Mouse (Mus musculus): ENCODE measurements at regions not wholly inside any gene's neighbourhood (a gene's known extent, or its start where the extent isn't known, plus 50 kb on each side); places are given as distances from the start of the nearest gene placed in this dataset.

GRCm38 (mm10) chr13:116243272-116243784 is 66.2 kb downstream of the Isl1 start:
- Histone ChIP-seq H3K4me1 (ENCODE audit: insufficient read depth, low read length) (no peaks in the 10 kb centered on the region), H3K9ac (replicated peaks; ENCODE audit: low read length) (no peak overlapping the region), H3K9me3 (ENCODE audit: low read length) (no peaks in the 10 kb centered on the region), H3K36me3 (ENCODE audit: insufficient read depth, low read length) (no peaks in the 10 kb centered on the region), H3K27me3 (ENCODE audit: insufficient read depth, low read length) (no peaks in the 10 kb centered on the region), H3K4me3 (ENCODE audit: low read length) (no peak overlapping the region), H3K4me2 (replicated peaks; ENCODE audit: low read depth, low read length) (no peak overlapping the region), H3K27ac (ENCODE audit: low read length) (no peak overlapping the region)
- 81% methylated on average over 11 of the region's 11 CpGs for WGBS
- ATAC-seq (ENCODE audit: low FRiP score, low TSS enrichment), result no peak

- no peak for ATAC-seq (ENCODE audit: low FRiP score, low TSS enrichment)
- Histone ChIP-seq H3K27ac (ENCODE audit: low read length) (no peak overlapping the region), H3K27me3 (ENCODE audit: insufficient read depth, low read length) (no peaks in the 10 kb centered on the region), H3K36me3 (ENCODE audit: insufficient read depth, low read length) (no peaks in the 10 kb centered on the region), H3K9ac (replicated peaks; ENCODE audit: low read length) (no peak overlapping the region), H3K9me3 (ENCODE audit: low read length) (no peaks in the 10 kb centered on the region), H3K4me3 (ENCODE audit: low read length) (no peak overlapping the region), H3K4me1 (ENCODE audit: insufficient read depth, low read length) (no peaks in the 10 kb centered on the region), H3K4me2 (replicated peaks; ENCODE audit: low read depth, low read length) (no peak overlapping the region)
- WGBS, result 29% methylated on average over 3 of the region's 3 CpGs
Measured at GRCm38 (mm10) chr13:116215101-116215500, 94.4 kb downstream of the Isl1 start.

- H3K9ac ChIP-seq (replicated peaks; ENCODE audit: low read length), result no peak overlapping the region
- H3K4me3 ChIP-seq (ENCODE audit: low read length), result no peak overlapping the region
- H3K4me1 ChIP-seq (ENCODE audit: insufficient read depth, low read length), result no peaks in the 10 kb centered on the region
- no peaks in the 10 kb centered on the region for H3K36me3 ChIP-seq (ENCODE audit: insufficient read depth, low read length)
- no peak for ATAC-seq (ENCODE audit: low FRiP score, low TSS enrichment)
- no peaks in the 10 kb centered on the region for H3K27me3 ChIP-seq (ENCODE audit: insufficient read depth, low read length)
- no peak overlapping the region for H3K27ac ChIP-seq (ENCODE audit: low read length)
- H3K9me3 ChIP-seq (ENCODE audit: low read length), result no peaks in the 10 kb centered on the region
- 28% methylated on average over 6 of the region's 6 CpGs for WGBS
- H3K4me2 ChIP-seq (replicated peaks; ENCODE audit: low read depth, low read length), result no peak overlapping the region
Measured at GRCm38 (mm10) chr13:116213843-116214829, 95.4 kb downstream of the Isl1 start.

- WGBS, result 3% methylated on average over 11 of the region's 11 CpGs
- Histone ChIP-seq H3K36me3 (ENCODE audit: insufficient read depth, low read length) (no peaks in the 10 kb centered on the region), H3K27me3 (ENCODE audit: insufficient read depth, low read length) (no peaks in the 10 kb centered on the region), H3K4me2 (replicated peaks; ENCODE audit: low read depth, low read length) (peak overlapping the region; percentile 52), H3K9me3 (ENCODE audit: low read length) (no peaks in the 10 kb centered on the region), H3K9ac (replicated peaks; ENCODE audit: low read length) (peak overlapping the region; percentile 43), H3K4me1 (ENCODE audit: insufficient read depth, low read length) (no peaks in the 10 kb centered on the region), H3K27ac (ENCODE audit: low read length) (no peak overlapping the region), H3K4me3 (ENCODE audit: low read length) (peak overlapping the region; percentile 28)
- ATAC-seq (ENCODE audit: low FRiP score, low TSS enrichment), result peak; percentile 98
Measured at GRCm38 (mm10) chr13:116201177-116201920, 108.1 kb downstream of the Isl1 start.

- Histone ChIP-seq H3K4me3 (ENCODE audit: low read length) (no peak overlapping the region), H3K4me2 (replicated peaks; ENCODE audit: low read depth, low read length) (no peak overlapping the region), H3K36me3 (ENCODE audit: insufficient read depth, low read length) (no peaks in the 10 kb centered on the region), H3K9me3 (ENCODE audit: low read length) (no peaks in the 10 kb centered on the region), H3K4me1 (ENCODE audit: insufficient read depth, low read length) (no peaks in the 10 kb centered on the region), H3K9ac (replicated peaks; ENCODE audit: low read length) (no peak overlapping the region), H3K27ac (ENCODE audit: low read length) (no peak overlapping the region), H3K27me3 (ENCODE audit: insufficient read depth, low read length) (no peaks in the 10 kb centered on the region)
- ATAC-seq (ENCODE audit: low FRiP score, low TSS enrichment), result no peak
- WGBS, result 58% methylated on average over 7 of the region's 7 CpGs
Measured at GRCm38 (mm10) chr13:116187059-116187458, 122.4 kb downstream of the Isl1 start.

- H3K9ac ChIP-seq (replicated peaks; ENCODE audit: low read length), result no peak overlapping the region
- H3K4me2 ChIP-seq (replicated peaks; ENCODE audit: low read depth, low read length), result no peak overlapping the region
- H3K4me1 ChIP-seq (ENCODE audit: insufficient read depth, low read length), result no peaks in the 10 kb centered on the region
- H3K27me3 ChIP-seq (ENCODE audit: insufficient read depth, low read length), result no peaks in the 10 kb centered on the region
- H3K27ac ChIP-seq (ENCODE audit: low read length), result no peak overlapping the region
- no peak for ATAC-seq (ENCODE audit: low FRiP score, low TSS enrichment)
- H3K9me3 ChIP-seq (ENCODE audit: low read length), result no peaks in the 10 kb centered on the region
- no peaks in the 10 kb centered on the region for H3K36me3 ChIP-seq (ENCODE audit: insufficient read depth, low read length)
- 89% methylated on average over 3 of the region's 3 CpGs for WGBS
- no peak overlapping the region for H3K4me3 ChIP-seq (ENCODE audit: low read length)
Measured at GRCm38 (mm10) chr13:116177781-116178180, 131.7 kb downstream of the Isl1 start.

GRCm38 (mm10) chr13:116174976-116175375 is 134.5 kb downstream of the Isl1 start:
- Histone ChIP-seq H3K27ac (ENCODE audit: low read length) (no peak overlapping the region), H3K9me3 (ENCODE audit: low read length) (no peaks in the 10 kb centered on the region), H3K27me3 (ENCODE audit: insufficient read depth, low read length) (no peaks in the 10 kb centered on the region), H3K4me1 (ENCODE audit: insufficient read depth, low read length) (no peaks in the 10 kb centered on the region), H3K36me3 (ENCODE audit: insufficient read depth, low read length) (no peaks in the 10 kb centered on the region), H3K4me3 (ENCODE audit: low read length) (no peak overlapping the region), H3K4me2 (replicated peaks; ENCODE audit: low read depth, low read length) (no peak overlapping the region), H3K9ac (replicated peaks; ENCODE audit: low read length) (no peak overlapping the region)
- ATAC-seq (ENCODE audit: low FRiP score, low TSS enrichment), result no peak
- WGBS, result 24% methylated on average over 3 of the region's 3 CpGs

- 32% methylated on average over 2 of the region's 2 CpGs for WGBS
- Histone ChIP-seq H3K27ac (ENCODE audit: low read length) (no peak overlapping the region), H3K36me3 (ENCODE audit: insufficient read depth, low read length) (no peaks in the 10 kb centered on the region), H3K4me3 (ENCODE audit: low read length) (no peak overlapping the region), H3K4me1 (ENCODE audit: insufficient read depth, low read length) (no peaks in the 10 kb centered on the region), H3K27me3 (ENCODE audit: insufficient read depth, low read length) (no peaks in the 10 kb centered on the region), H3K9me3 (ENCODE audit: low read length) (no peaks in the 10 kb centered on the region), H3K4me2 (replicated peaks; ENCODE audit: low read depth, low read length) (no peak overlapping the region), H3K9ac (replicated peaks; ENCODE audit: low read length) (no peak overlapping the region)
- ATAC-seq (ENCODE audit: low FRiP score, low TSS enrichment), result no peak
Measured at GRCm38 (mm10) chr13:116173866-116174265, 135.6 kb downstream of the Isl1 start.

GRCm38 (mm10) chr13:116143022-116143421 is 166.5 kb downstream of the Isl1 start:
- ATAC-seq (ENCODE audit: low FRiP score, low TSS enrichment), result no peak
- 29% methylated on average over 5 of the region's 5 CpGs for WGBS
- Histone ChIP-seq H3K4me1 (ENCODE audit: insufficient read depth, low read length) (no peaks in the 10 kb centered on the region), H3K9me3 (ENCODE audit: low read length) (no peaks in the 10 kb centered on the region), H3K4me2 (replicated peaks; ENCODE audit: low read depth, low read length) (no peak overlapping the region), H3K36me3 (ENCODE audit: insufficient read depth, low read length) (no peaks in the 10 kb centered on the region), H3K9ac (replicated peaks; ENCODE audit: low read length) (no peak overlapping the region), H3K4me3 (ENCODE audit: low read length) (no peak overlapping the region), H3K27me3 (ENCODE audit: insufficient read depth, low read length) (no peaks in the 10 kb centered on the region), H3K27ac (ENCODE audit: low read length) (no peak overlapping the region)
